Mouse (Mus musculus) hindbrain, embryonic 13.5 days (tissue): Measurements from ENCODE around the gene Sipa1l3. TPM values are rescaled to one million over a fixed set of nuclear protein-coding genes. Genes with fewer than 3 reads are reported as not detected.
A peak's percentile ranks its signal among the peaks of the same experiment; 100 is the strongest.

Experiments used
- ATAC-seq: fragments of 200-750 bp; cut with Nextera tagmentation; 2 replicates; pipeline ENCODE4 v1.8.0; 2017; ENCODE audit warnings: moderate TSS enrichment; ENCODE audit not compliant: low FRiP score
- H3K27ac ChIP-seq: fragments of 300-500 bp; sonication (generic); 2 replicates; pipeline ENCODE4 v1.5.1; 2015; ENCODE audit warnings: inconsistent platforms, mild to moderate bottlenecking, moderate library complexity
- H3K27me3 ChIP-seq: fragments of 300-500 bp; sonication (generic); 2 replicates; pipeline ENCODE4 v1.6.1; 2015; ENCODE audit warnings: mild to moderate bottlenecking, inconsistent platforms
- H3K36me3 ChIP-seq: fragments of 300-500 bp; sonication (generic); 2 replicates; pipeline ENCODE4 v1.6.1; 2015; ENCODE audit warnings: mild to moderate bottlenecking, inconsistent platforms
- H3K4me1 ChIP-seq: fragments of 300-500 bp; sonication (generic); replicated peaks from 2 replicates; pipeline ENCODE4 v1.6.1; 2015; ENCODE audit warnings: inconsistent platforms
- H3K4me2 ChIP-seq: fragments of 300-500 bp; sonication (generic); 2 replicates; pipeline ENCODE4 v1.6.1; 2015; ENCODE audit warnings: inconsistent platforms, mild to moderate bottlenecking, moderate library complexity
- H3K4me3 ChIP-seq: fragments of 300-500 bp; sonication (generic); 2 replicates; pipeline ENCODE4 v1.5.1; 2015; ENCODE audit warnings: mild to moderate bottlenecking, inconsistent platforms
- H3K9ac ChIP-seq: fragments of 300-500 bp; sonication (generic); 2 replicates; pipeline ENCODE4 v1.6.1; 2015; ENCODE audit warnings: mild to moderate bottlenecking, inconsistent platforms
- H3K9me3 ChIP-seq: fragments of 300-500 bp; sonication (generic); 2 replicates; pipeline ENCODE4 v1.6.1; 2016; ENCODE audit warnings: inconsistent platforms
- WGBS: fragments of 180-500 bp; shearing (Covaris S2); methylation state at CpG from one replicate; pipeline ENCODE4 v1.1.7; 2015; 5-methylcytosine and 5-hydroxymethylcytosine counted together
- polyA plus RNA-seq: library from polyadenylated mRNA; unstranded; fragments of >200 nt; fragmentation: Nextera tagmentation; extraction: Ambion mirVana; gene quantifications from 2 replicates; pipeline ENCODE4 v1.2.1, GENCODE M21; 2015

The Sipa1l3 gene
- polyA plus RNA-seq, 1 experiment from 2014 or later: 13.7 TPM

GRCm38 (mm10) chr7:29503616-29504015 is 14.8 kb downstream of the Sipa1l3 start:
- no peak overlapping the region for H3K4me2 ChIP-seq

DNA sequence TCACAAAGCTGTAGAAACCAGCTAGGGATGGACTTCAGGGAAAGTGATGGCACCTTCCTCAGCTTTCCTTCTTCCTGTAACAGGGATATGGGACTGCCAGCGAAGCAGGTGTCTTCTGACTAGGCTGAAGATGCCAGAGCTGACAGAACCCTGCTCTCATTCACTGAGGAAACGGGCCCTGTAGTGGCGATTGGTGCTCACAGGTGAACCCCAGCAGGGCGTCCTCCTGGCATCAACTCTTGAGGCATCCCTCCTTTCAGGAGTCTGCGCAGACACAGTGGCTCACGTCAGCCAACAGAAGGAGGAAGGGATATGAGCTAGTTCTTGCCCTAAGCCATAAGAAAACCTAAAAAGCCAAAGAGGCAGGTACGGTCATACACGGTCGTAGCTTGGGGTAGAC is 17.2 kb downstream of the Sipa1l3 start:
- Histone ChIP-seq H3K9me3 (no peaks in the 10 kb centered on the region), H3K36me3 (no peaks in the 10 kb centered on the region), H3K27me3 (no peaks in the 10 kb centered on the region), H3K4me3 (no peak overlapping the region), H3K27ac (no peak overlapping the region), H3K4me1 (peaks cover 39% of the 10 kb centered on the region), H3K4me2 (no peak overlapping the region), H3K9ac (no peak overlapping the region)
- no peak for ATAC-seq
- 93% methylated on average over 9 of the region's 9 CpGs for WGBS

More at GRCm38 (mm10) chr7:29503616-29504015, 14.8 kb downstream of the Sipa1l3 start:
- H3K27me3 ChIP-seq: no peaks in the 10 kb centered on the region
- peaks cover 28% of the 10 kb centered on the region for H3K4me1 ChIP-seq
- WGBS: 74% methylated on average over 6 of the region's 6 CpGs
- no peak for ATAC-seq
- no peak overlapping the region for H3K9ac ChIP-seq
- no peak overlapping the region for H3K27ac ChIP-seq
- no peak overlapping the region for H3K4me3 ChIP-seq
- H3K36me3 ChIP-seq: no peaks in the 10 kb centered on the region
- no peaks in the 10 kb centered on the region for H3K9me3 ChIP-seq

- H3K36me3 ChIP-seq: peaks cover 5% of the 10 kb centered on the region; the same call in 1 of the 2 replicates
- no peak overlapping the region for H3K4me2 ChIP-seq
- no peak overlapping the region for H3K27ac ChIP-seq
- H3K27me3 ChIP-seq: 0 out of 2 replicates have a peak, but pooled peaks cover 3% of the 10 kb centered on the region
- ATAC-seq: no peak
- H3K4me3 ChIP-seq: no peak overlapping the region
- no peaks in the 10 kb centered on the region for H3K9me3 ChIP-seq
- 76% methylated on average over 6 of the region's 6 CpGs for WGBS
- H3K4me1 ChIP-seq: peaks cover 25% of the 10 kb centered on the region
- no peak overlapping the region for H3K9ac ChIP-seq
Observed at GRCm38 (mm10) chr7:29499071-29499470, 19.4 kb downstream of the Sipa1l3 start.

DNA sequence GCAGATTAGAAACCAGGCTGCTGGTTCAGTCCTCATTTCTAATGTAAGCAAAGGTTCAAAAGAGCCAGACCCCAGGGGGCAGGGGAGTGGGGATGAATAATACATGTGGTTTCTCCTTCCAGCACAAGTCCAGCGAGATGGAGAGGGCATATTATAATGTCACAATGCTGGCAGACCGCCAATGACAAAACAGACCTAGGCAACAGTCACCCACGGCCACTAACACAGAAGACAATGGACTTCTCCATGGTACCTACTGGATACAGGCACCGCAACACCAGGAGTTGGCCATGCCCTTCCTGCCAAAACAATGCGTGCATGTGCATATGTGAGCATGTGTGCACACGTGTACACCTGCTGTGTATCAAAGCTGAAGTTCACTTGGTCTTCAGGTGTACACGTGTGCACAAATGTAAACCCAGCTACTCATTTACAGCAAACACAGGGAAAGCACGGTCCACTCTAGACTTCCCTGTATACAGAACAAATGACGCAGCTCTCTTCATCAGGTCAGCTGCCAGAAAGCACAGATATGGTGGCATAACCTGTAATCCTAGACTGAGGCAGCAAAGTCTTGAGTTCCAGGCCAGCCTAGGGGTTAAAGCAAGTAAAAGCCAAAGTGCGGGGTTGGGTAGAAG is 21.4 kb downstream of the Sipa1l3 start:
- peak; percentile 60 for ATAC-seq
- 47% methylated on average over 10 of the region's 10 CpGs for WGBS
- Histone ChIP-seq H3K4me3 (no peak overlapping the region), H3K4me1 (peaks cover 19% of the 10 kb centered on the region), H3K9me3 (no peaks in the 10 kb centered on the region), H3K36me3 (peaks cover 5% of the 10 kb centered on the region; the same call in 1 of the 2 replicates), H3K27me3 (peaks cover 8% of the 10 kb centered on the region; the same call in 1 of the 2 replicates), H3K4me2 (no peak overlapping the region), H3K9ac (no peak overlapping the region), H3K27ac (peak overlapping the region; percentile 62)

- Histone ChIP-seq H3K9me3 (no peaks in the 10 kb centered on the region), H3K27me3 (peaks cover 10% of the 10 kb centered on the region; the same call in 1 of the 2 replicates), H3K4me1 (peaks cover 19% of the 10 kb centered on the region), H3K4me3 (no peak overlapping the region), H3K36me3 (peaks cover 5% of the 10 kb centered on the region; the same call in 1 of the 2 replicates), H3K4me2 (no peak overlapping the region), H3K27ac (peak overlapping the region; percentile 62), H3K9ac (no peak overlapping the region)
- 0 out of 2 replicates have a peak, but pooled peaks have one; percentile 9 for ATAC-seq
- 28% methylated on average over 4 of the region's 4 CpGs for WGBS
Observed at GRCm38 (mm10) chr7:29496332-29496731, 22.1 kb downstream of the Sipa1l3 start.

DNA sequence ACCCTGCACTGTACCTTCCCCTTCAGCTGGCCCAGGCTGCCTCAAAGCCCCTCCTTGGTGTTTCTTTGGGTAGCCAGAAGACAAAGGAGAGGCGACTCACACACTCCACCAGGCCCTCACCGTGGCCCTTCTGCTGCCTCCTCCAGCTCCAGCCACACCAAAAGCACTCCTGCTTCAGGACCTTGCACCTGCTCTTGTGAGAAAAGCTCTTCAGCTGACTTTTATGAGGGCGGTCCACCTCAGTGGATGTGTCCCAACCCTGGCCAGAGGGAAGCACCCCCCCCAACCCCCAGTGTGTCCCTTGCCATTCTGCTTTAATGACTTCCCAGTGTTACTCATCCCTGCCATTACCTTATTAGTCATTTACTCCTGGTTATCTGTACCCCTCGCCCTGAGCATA is 22.6 kb downstream of the Sipa1l3 start:
- WGBS: 46% methylated on average over 4 of the region's 4 CpGs

GRCm38 (mm10) chr7:29494854-29495253 is 23.6 kb downstream of the Sipa1l3 start:
- WGBS: 86% methylated on average over 11 of the region's 11 CpGs
- H3K36me3 ChIP-seq: peaks cover 5% of the 10 kb centered on the region; the same call in 1 of the 2 replicates

More for the DNA sequence above, 22.6 kb downstream of the Sipa1l3 start:
- Histone ChIP-seq H3K27ac (no peak overlapping the region; the same call in 1 of the 2 replicates), H3K9me3 (no peaks in the 10 kb centered on the region), H3K27me3 (peaks cover 12% of the 10 kb centered on the region; the same call in 1 of the 2 replicates), H3K4me3 (no peak overlapping the region), H3K4me2 (no peak overlapping the region), H3K9ac (no peak overlapping the region), H3K36me3 (peaks cover 5% of the 10 kb centered on the region; the same call in 1 of the 2 replicates), H3K4me1 (peaks cover 19% of the 10 kb centered on the region)
- no peak for ATAC-seq

DNA sequence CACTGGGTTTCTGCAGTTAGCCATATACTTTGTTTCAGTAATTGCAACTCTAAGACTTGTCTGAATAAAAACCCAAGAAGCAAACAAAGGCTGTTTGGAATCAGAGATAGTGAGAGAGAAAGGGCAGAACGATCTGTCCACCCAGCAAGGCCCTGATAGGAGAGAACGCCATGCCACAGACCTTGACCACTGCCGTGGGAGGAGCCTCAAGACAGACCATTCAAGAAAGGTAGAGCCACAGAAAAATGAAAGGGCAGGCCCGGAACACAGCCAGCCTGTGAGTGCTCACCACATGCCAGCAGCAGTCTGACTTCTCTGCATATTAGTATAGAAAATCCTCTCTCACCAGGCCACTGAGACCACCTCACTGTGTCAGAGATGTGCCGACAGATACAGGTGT is 24.4 kb downstream of the Sipa1l3 start:
- Histone ChIP-seq H3K4me2 (no peak overlapping the region), H3K9me3 (no peaks in the 10 kb centered on the region), H3K4me3 (no peak overlapping the region), H3K27ac (no peak overlapping the region), H3K9ac (no peak overlapping the region), H3K36me3 (peaks cover 5% of the 10 kb centered on the region; the same call in 1 of the 2 replicates), H3K4me1 (peaks cover 27% of the 10 kb centered on the region), H3K27me3 (peaks cover 15% of the 10 kb centered on the region; the same call in 1 of the 2 replicates)
- no peak for ATAC-seq
- 87% methylated on average over 5 of the region's 5 CpGs for WGBS

More at GRCm38 (mm10) chr7:29494854-29495253, 23.6 kb downstream of the Sipa1l3 start:
- Histone ChIP-seq H3K4me1 (peaks cover 24% of the 10 kb centered on the region), H3K27me3 (peaks cover 15% of the 10 kb centered on the region; the same call in 1 of the 2 replicates), H3K4me3 (no peak overlapping the region), H3K9me3 (no peaks in the 10 kb centered on the region), H3K9ac (no peak overlapping the region), H3K27ac (no peak overlapping the region), H3K4me2 (no peak overlapping the region)
- ATAC-seq: no peak

GRCm38 (mm10) chr7:29492992-29493391 is 25.4 kb downstream of the Sipa1l3 start:
- 90% methylated on average over 1 of the region's 1 CpGs for WGBS
- H3K4me2 ChIP-seq: no peak overlapping the region
- no peaks in the 10 kb centered on the region for H3K9me3 ChIP-seq
- no peak overlapping the region for H3K27ac ChIP-seq
- H3K4me1 ChIP-seq: peaks cover 29% of the 10 kb centered on the region
- peaks cover 5% of the 10 kb centered on the region; the same call in 1 of the 2 replicates for H3K36me3 ChIP-seq
- H3K9ac ChIP-seq: no peak overlapping the region
- H3K4me3 ChIP-seq: no peak overlapping the region
- no peak for ATAC-seq
- peaks cover 18% of the 10 kb centered on the region; the same call in 1 of the 2 replicates for H3K27me3 ChIP-seq

DNA sequence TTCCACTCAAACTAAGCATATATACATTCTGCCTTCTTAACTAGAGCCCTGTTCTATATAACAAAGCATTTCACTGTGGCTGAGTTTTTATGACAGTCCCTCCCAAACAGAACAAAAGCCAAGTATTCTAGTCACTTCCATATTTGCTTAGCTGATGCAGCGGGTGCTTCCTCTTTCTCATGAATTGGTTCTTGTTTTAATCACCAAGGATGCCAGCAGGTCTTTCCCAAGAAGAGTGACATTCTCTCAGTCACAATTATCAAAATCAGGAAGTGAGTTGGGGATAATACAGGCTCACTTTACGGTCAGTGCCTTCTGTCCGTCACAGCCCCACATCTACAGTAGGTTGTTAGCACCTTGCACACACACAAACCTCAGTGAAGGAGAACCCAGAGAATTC is 26.6 kb downstream of the Sipa1l3 start:
- Histone ChIP-seq H3K4me1 (peaks cover 23% of the 10 kb centered on the region), H3K4me2 (no peak overlapping the region), H3K27me3 (peaks cover 21% of the 10 kb centered on the region; the same call in 1 of the 2 replicates), H3K9ac (no peak overlapping the region), H3K27ac (no peak overlapping the region), H3K36me3 (peaks cover 5% of the 10 kb centered on the region; the same call in 1 of the 2 replicates), H3K9me3 (no peaks in the 10 kb centered on the region), H3K4me3 (no peak overlapping the region)
- no peak for ATAC-seq
- 82% methylated on average over 3 of the region's 3 CpGs for WGBS

DNA sequence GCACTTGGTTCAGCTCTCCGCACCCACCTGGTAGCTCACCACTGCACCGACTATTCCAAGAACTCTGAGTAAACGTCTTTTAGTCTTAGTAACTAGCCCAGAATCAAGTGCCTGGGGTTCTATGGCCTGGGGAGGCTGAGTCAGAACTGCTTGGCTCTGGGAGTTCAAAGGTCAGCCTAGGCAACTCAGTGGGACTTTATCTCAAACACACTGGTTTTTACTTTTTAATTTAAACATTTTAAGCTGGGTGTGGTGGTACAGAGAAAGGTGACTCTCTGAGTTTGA is 27.0 kb downstream of the Sipa1l3 start:
- no peak overlapping the region for H3K27ac ChIP-seq
- H3K4me2 ChIP-seq: no peak overlapping the region
- H3K4me1 ChIP-seq: peaks cover 19% of the 10 kb centered on the region
- H3K27me3 ChIP-seq: peaks cover 21% of the 10 kb centered on the region; the same call in 1 of the 2 replicates
- no peak overlapping the region for H3K9ac ChIP-seq
- no peaks in the 10 kb centered on the region for H3K9me3 ChIP-seq
- H3K4me3 ChIP-seq: no peak overlapping the region
- no peak for ATAC-seq
- H3K36me3 ChIP-seq: peaks cover 5% of the 10 kb centered on the region; the same call in 1 of the 2 replicates
- WGBS: 61% methylated on average over 3 of the region's 3 CpGs

DNA sequence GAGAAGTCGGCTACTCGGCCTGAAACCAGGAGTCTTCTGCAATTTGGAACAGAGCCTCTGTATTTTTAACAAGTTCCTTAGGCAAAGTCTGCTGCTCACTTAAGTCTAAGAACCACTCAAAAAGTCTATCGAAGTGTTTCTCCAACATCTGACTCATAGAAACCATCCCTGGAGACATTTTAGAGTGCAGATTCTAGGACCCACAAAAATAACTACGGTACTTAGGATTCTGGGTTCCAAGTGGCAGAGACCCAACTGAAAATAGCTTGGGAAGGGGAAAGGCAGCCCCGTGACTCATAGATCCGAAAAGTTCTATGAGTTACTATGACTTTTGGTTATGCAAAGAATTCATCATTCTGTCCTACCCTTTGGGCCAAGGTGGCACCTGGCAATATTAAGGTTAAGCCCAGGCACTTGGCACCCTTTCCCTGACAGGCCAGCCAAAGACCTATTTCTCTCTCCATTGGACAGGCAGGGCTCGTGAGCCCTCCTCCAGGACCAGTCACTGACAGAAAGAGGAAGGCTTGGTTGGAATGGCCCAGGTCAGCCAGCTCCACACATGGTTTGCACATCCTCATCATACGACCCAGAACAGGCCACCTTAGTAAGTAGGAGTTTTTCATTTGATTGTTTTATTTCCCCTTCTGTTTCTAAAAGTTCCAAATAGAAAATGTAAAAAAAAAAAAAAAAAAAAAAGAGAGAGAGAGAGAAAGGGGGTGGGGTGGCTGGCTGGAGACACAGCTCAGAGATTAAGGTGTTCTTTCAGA is 27.6 kb downstream of the Sipa1l3 start:
- H3K36me3 ChIP-seq: peaks cover 5% of the 10 kb centered on the region; the same call in 1 of the 2 replicates
- 85% methylated on average over 8 of the region's 8 CpGs for WGBS
- no peak overlapping the region for H3K4me2 ChIP-seq
- H3K9me3 ChIP-seq: no peaks in the 10 kb centered on the region
- H3K9ac ChIP-seq: no peak overlapping the region
- H3K4me3 ChIP-seq: no peak overlapping the region
- peaks cover 14% of the 10 kb centered on the region for H3K4me1 ChIP-seq
- ATAC-seq: no peak
- no peak overlapping the region for H3K27ac ChIP-seq
- peaks cover 21% of the 10 kb centered on the region; the same call in 1 of the 2 replicates for H3K27me3 ChIP-seq
